Mouse (Mus musculus): Measurements from ENCODE around the gene Ak3. TPM values are rescaled to one million over a fixed set of nuclear protein-coding genes. Genes with fewer than 3 reads are reported as not detected.

Gene Ak3
- polyA plus RNA-seq, 1 experiment, result 62.0 TPM

GRCm38 (mm10) chr19:29060299-29060698 lies 12.5 kb upstream of the Ak3 start:
- TF ChIP-seq POLR2A (IDR thresholded peaks at IDR 0.05; ENCODE audit: low read depth, low read length) (no peak), CTCF (IDR thresholded peaks at IDR 0.05; ENCODE audit: borderline replicate concordance, insufficient read depth, low read length) (no peak)
- H3K4me3 ChIP-seq (ENCODE audit: insufficient read depth, low read length), result no peak overlapping the region
- no peaks in the 10 kb centered on the region for H3K4me1 ChIP-seq (ENCODE audit: control insufficient read depth, insufficient read depth, low read length)
- H3K27ac ChIP-seq (ENCODE audit: insufficient read depth, low read length), result no peak overlapping the region

GRCm38 (mm10) chr19:29059688-29060087 lies 11.9 kb upstream of the Ak3 start:
- Histone ChIP-seq H3K4me1 (ENCODE audit: control insufficient read depth, insufficient read depth, low read length) (no peaks in the 10 kb centered on the region), H3K4me3 (ENCODE audit: insufficient read depth, low read length) (no peak overlapping the region), H3K27ac (ENCODE audit: insufficient read depth, low read length) (no peak overlapping the region)
- TF ChIP-seq POLR2A (IDR thresholded peaks at IDR 0.05; ENCODE audit: low read depth, low read length), result no peak
- no peak for TF ChIP-seq CTCF (IDR thresholded peaks at IDR 0.05; ENCODE audit: borderline replicate concordance, insufficient read depth, low read length)

- TF ChIP-seq CTCF (IDR thresholded peaks at IDR 0.05; ENCODE audit: borderline replicate concordance, insufficient read depth, low read length) (no peak), POLR2A (IDR thresholded peaks at IDR 0.05; ENCODE audit: low read depth, low read length) (no peak)
These were observed 11.0 kb upstream of the Ak3 start for GRCm38 (mm10) chr19:29058741-29059140.

GRCm38 (mm10) chr19:29055469-29055868 lies 7.7 kb upstream of the Ak3 start:
- no peaks in the 10 kb centered on the region for H3K4me1 ChIP-seq (ENCODE audit: control insufficient read depth, insufficient read depth, low read length)
- no peak overlapping the region for H3K27ac ChIP-seq (ENCODE audit: insufficient read depth, low read length)
- TF ChIP-seq POLR2A (IDR thresholded peaks at IDR 0.05; ENCODE audit: low read depth, low read length) (no peak), CTCF (IDR thresholded peaks at IDR 0.05; ENCODE audit: borderline replicate concordance, insufficient read depth, low read length) (no peak)
- no peak overlapping the region for H3K4me3 ChIP-seq (ENCODE audit: insufficient read depth, low read length)

More at GRCm38 (mm10) chr19:29058741-29059140, 11.0 kb upstream of the Ak3 start:
- no peak overlapping the region for H3K27ac ChIP-seq (ENCODE audit: insufficient read depth, low read length)
- no peak overlapping the region for H3K4me3 ChIP-seq (ENCODE audit: insufficient read depth, low read length)
- H3K4me1 ChIP-seq (ENCODE audit: control insufficient read depth, insufficient read depth, low read length), result no peaks in the 10 kb centered on the region

- no peak overlapping the region for H3K27ac ChIP-seq (ENCODE audit: insufficient read depth, low read length)
- TF ChIP-seq CTCF (IDR thresholded peaks at IDR 0.05; ENCODE audit: borderline replicate concordance, insufficient read depth, low read length) (no peak), POLR2A (IDR thresholded peaks at IDR 0.05; ENCODE audit: low read depth, low read length) (no peak)
- H3K4me3 ChIP-seq (ENCODE audit: insufficient read depth, low read length), result no peak overlapping the region
- no peaks in the 10 kb centered on the region for H3K4me1 ChIP-seq (ENCODE audit: control insufficient read depth, insufficient read depth, low read length)
These were observed 6.8 kb upstream of the Ak3 start for GRCm38 (mm10) chr19:29054594-29054993.

GRCm38 (mm10) chr19:29052786-29053185 lies 5.0 kb upstream of the Ak3 start:
- Histone ChIP-seq H3K4me1 (ENCODE audit: control insufficient read depth, insufficient read depth, low read length) (no peaks in the 10 kb centered on the region), H3K27ac (ENCODE audit: insufficient read depth, low read length) (no peak overlapping the region), H3K4me3 (ENCODE audit: insufficient read depth, low read length) (no peak overlapping the region)
- TF ChIP-seq CTCF (IDR thresholded peaks at IDR 0.05; ENCODE audit: borderline replicate concordance, insufficient read depth, low read length) (no peak), POLR2A (IDR thresholded peaks at IDR 0.05; ENCODE audit: low read depth, low read length) (no peak)

GRCm38 (mm10) chr19:29050186-29050980 lies 2.6 kb upstream of the Ak3 start:
- no peak for TF ChIP-seq POLR2A (IDR thresholded peaks at IDR 0.05; ENCODE audit: low read depth, low read length)
- no peak for TF ChIP-seq CTCF (IDR thresholded peaks at IDR 0.05; ENCODE audit: borderline replicate concordance, insufficient read depth, low read length)
- Histone ChIP-seq H3K4me1 (ENCODE audit: control insufficient read depth, insufficient read depth, low read length) (no peaks in the 10 kb centered on the region; the same call in 1 of the 2 replicates), H3K4me3 (ENCODE audit: insufficient read depth, low read length) (no peak overlapping the region), H3K27ac (ENCODE audit: insufficient read depth, low read length) (no peak overlapping the region)

- no peaks in the 10 kb centered on the region; the same call in 1 of the 2 replicates for H3K4me1 ChIP-seq (ENCODE audit: control insufficient read depth, insufficient read depth, low read length)
- H3K4me3 ChIP-seq (ENCODE audit: insufficient read depth, low read length), result no peak overlapping the region
- no peak overlapping the region for H3K27ac ChIP-seq (ENCODE audit: insufficient read depth, low read length)
- TF ChIP-seq POLR2A (IDR thresholded peaks at IDR 0.05; ENCODE audit: low read depth, low read length) (no peak), CTCF (IDR thresholded peaks at IDR 0.05; ENCODE audit: borderline replicate concordance, insufficient read depth, low read length) (no peak)
These were observed 1.8 kb upstream of the Ak3 start for GRCm38 (mm10) chr19:29049401-29050075.

GRCm38 (mm10) chr19:29046961-29047333 lies 814 bp downstream of the Ak3 start:
- Histone ChIP-seq H3K27ac (ENCODE audit: insufficient read depth, low read length) (peak overlapping the region; percentile 19), H3K4me1 (ENCODE audit: control insufficient read depth, insufficient read depth, low read length) (no peaks in the 10 kb centered on the region; the same call in 1 of the 2 replicates), H3K4me3 (ENCODE audit: insufficient read depth, low read length) (peak overlapping the region; percentile 63)
- TF ChIP-seq CTCF (IDR thresholded peaks at IDR 0.05; ENCODE audit: borderline replicate concordance, insufficient read depth, low read length) (no peak), POLR2A (IDR thresholded peaks at IDR 0.05; ENCODE audit: low read depth, low read length) (no peak)

Measured in embryonic fibroblast, embryonic 13.5 days (primary cell).